Mouse (Mus musculus): ENCODE measurements at regions not wholly inside any gene's neighbourhood (a gene's known extent, or its start where the extent isn't known, plus 50 kb on each side); places are given as distances from the start of the nearest gene placed in this dataset.

GRCm38 (mm10) chr2:178673621-178674020 is 243.3 kb downstream of the Cdh26 start:
- no peaks in the 10 kb centered on the region for H3K9me3 ChIP-seq
- H3K27me3 ChIP-seq (replicated peaks): no peaks in the 10 kb centered on the region
- H3K4me1 ChIP-seq (replicated peaks): peaks cover 11% of the 10 kb centered on the region; the same call in 1 of the 2 replicates
- no peak overlapping the region for H3K9ac ChIP-seq
- no peak overlapping the region for H3K4me3 ChIP-seq (replicated peaks)
- H3K27ac ChIP-seq: no peak overlapping the region
- 59% methylated on average over 4 of the region's 4 CpGs for WGBS
- H3K36me3 ChIP-seq: no peaks in the 10 kb centered on the region
- H3K4me2 ChIP-seq (replicated peaks): no peak overlapping the region
- ATAC-seq: no peak

DNA sequence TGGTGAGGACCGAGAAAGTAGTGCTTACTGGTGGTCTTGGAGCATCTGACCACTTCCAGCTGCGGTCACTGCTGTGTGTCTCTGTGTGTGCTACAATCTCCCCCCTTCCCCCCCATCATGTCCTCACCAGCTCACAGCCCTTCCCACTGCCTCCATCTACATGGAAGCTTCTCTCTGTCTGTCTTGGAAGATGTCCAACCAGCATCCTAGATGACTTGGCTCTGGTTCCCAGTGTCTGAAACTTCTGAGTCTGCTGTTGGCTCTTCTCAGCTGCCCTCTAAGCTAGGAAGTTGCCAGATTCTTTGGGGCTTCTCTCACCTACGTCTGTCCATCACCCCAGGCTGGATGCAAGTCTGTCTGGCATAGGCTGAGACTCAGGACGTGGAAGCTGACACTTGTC is 244.3 kb downstream of the Cdh26 start:
- Histone ChIP-seq H3K9ac (no peak overlapping the region), H3K9me3 (no peaks in the 10 kb centered on the region), H3K27ac (no peak overlapping the region), H3K4me3 (replicated peaks) (no peak overlapping the region), H3K27me3 (replicated peaks) (no peaks in the 10 kb centered on the region), H3K4me2 (replicated peaks) (no peak overlapping the region), H3K36me3 (no peaks in the 10 kb centered on the region), H3K4me1 (replicated peaks) (peaks cover 11% of the 10 kb centered on the region; the same call in 1 of the 2 replicates)
- no peak for ATAC-seq
- 63% methylated on average over 4 of the region's 4 CpGs for WGBS

DNA sequence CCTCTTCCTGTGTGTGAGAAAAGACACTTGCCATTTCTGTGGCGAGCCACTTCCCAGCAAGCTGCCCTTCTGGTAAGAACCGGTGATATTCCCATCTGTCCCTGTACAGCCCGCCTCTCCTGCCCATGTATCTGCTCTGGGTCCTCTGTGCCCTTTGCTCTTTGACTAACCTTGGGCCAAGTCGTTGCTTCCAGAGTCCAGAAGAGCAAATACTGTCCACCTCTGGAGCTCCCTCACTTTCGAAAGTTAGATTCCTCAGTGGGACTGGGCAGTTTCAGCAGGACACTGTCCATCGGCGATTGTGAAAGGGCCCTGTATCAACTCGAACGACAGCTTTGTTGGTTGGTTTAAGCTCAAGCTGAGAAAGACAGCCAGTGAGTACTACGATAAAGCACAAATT is 246.6 kb downstream of the Cdh26 start:
- no peak overlapping the region for H3K4me2 ChIP-seq (replicated peaks)
- H3K4me1 ChIP-seq (replicated peaks): peaks cover 11% of the 10 kb centered on the region; the same call in 1 of the 2 replicates
- H3K27ac ChIP-seq: no peak overlapping the region
- WGBS: 78% methylated on average over 10 of the region's 10 CpGs
- H3K9ac ChIP-seq: no peak overlapping the region
- H3K9me3 ChIP-seq: no peaks in the 10 kb centered on the region
- no peaks in the 10 kb centered on the region for H3K36me3 ChIP-seq
- H3K27me3 ChIP-seq (replicated peaks): no peaks in the 10 kb centered on the region
- ATAC-seq: no peak
- H3K4me3 ChIP-seq (replicated peaks): no peak overlapping the region

- H3K36me3 ChIP-seq: no peaks in the 10 kb centered on the region
- no peaks in the 10 kb centered on the region for H3K9me3 ChIP-seq
- no peak overlapping the region for H3K27ac ChIP-seq
- H3K27me3 ChIP-seq (replicated peaks): no peaks in the 10 kb centered on the region
- WGBS: 67% methylated on average over 3 of the region's 3 CpGs
- ATAC-seq: no peak
- no peak overlapping the region for H3K9ac ChIP-seq
- H3K4me1 ChIP-seq (replicated peaks): peaks cover 7% of the 10 kb centered on the region; the same call in 1 of the 2 replicates
- H3K4me2 ChIP-seq (replicated peaks): no peak overlapping the region
- H3K4me3 ChIP-seq (replicated peaks): no peak overlapping the region
These were observed 250.0 kb downstream of the Cdh26 start for GRCm38 (mm10) chr2:178680368-178680767.

GRCm38 (mm10) chr2:178684026-178684958 is 254.0 kb downstream of the Cdh26 start:
- H3K27me3 ChIP-seq (replicated peaks): no peaks in the 10 kb centered on the region
- peaks cover 14% of the 10 kb centered on the region; the same call in 1 of the 2 replicates for H3K4me1 ChIP-seq (replicated peaks)
- H3K36me3 ChIP-seq: no peaks in the 10 kb centered on the region
- no peak overlapping the region for H3K4me3 ChIP-seq (replicated peaks)
- no peak overlapping the region for H3K4me2 ChIP-seq (replicated peaks)
- WGBS: 52% methylated on average over 9 of the region's 9 CpGs
- ATAC-seq: peak; percentile 16
- H3K27ac ChIP-seq: no peak overlapping the region
- H3K9me3 ChIP-seq: no peaks in the 10 kb centered on the region
- no peak overlapping the region for H3K9ac ChIP-seq

DNA sequence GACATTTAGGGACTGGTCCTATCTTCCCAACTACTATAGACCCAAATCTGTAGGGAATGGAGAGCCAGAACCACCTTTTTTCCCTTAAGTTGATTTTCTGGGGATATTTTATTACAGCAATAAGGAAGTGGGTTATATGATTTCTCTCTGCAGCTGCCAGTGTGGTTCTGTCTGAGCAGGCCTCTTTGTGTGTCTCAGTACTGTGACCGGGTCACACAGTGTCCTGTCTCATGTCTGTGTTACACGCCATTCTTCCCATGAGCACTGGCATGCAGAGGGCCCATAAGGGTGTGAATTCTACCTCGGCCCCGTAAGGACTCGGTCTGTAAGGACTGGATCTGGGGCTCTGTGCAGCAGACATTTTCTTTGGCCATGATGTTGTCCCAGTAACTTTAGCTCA is 254.9 kb downstream of the Cdh26 start:
- Histone ChIP-seq H3K36me3 (no peaks in the 10 kb centered on the region), H3K9ac (no peak overlapping the region), H3K27me3 (replicated peaks) (no peaks in the 10 kb centered on the region), H3K4me3 (replicated peaks) (no peak overlapping the region), H3K4me1 (replicated peaks) (peaks cover 14% of the 10 kb centered on the region; the same call in 1 of the 2 replicates), H3K27ac (no peak overlapping the region), H3K4me2 (replicated peaks) (no peak overlapping the region), H3K9me3 (no peaks in the 10 kb centered on the region)
- 75% methylated on average over 5 of the region's 5 CpGs for WGBS
- peak; percentile 72 for ATAC-seq

DNA sequence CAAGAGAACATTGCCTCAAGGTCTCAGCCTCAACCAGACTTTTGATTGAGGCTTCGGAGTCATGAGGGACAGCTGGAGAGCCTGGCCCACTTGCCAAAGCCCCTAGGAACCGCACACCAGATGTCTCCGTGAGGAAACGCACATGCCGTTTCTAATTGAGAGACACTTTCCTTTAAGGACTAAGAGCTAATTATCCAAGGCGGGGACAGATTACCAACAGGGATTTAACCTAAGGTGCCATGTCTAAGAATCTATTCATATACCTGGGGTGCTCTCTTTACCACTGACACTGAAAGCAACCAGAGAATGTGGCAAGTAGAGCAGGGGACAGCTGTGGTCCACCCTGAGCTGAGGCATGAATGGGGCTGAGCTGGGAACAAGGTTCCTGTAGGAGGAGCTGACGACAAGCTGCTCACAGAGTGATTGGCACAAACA is 255.9 kb downstream of the Cdh26 start:
- Histone ChIP-seq H3K4me1 (replicated peaks) (peaks cover 18% of the 10 kb centered on the region; the same call in 1 of the 2 replicates), H3K9me3 (no peaks in the 10 kb centered on the region), H3K4me2 (replicated peaks) (no peak overlapping the region), H3K27me3 (replicated peaks) (no peaks in the 10 kb centered on the region), H3K4me3 (replicated peaks) (no peak overlapping the region), H3K36me3 (no peaks in the 10 kb centered on the region), H3K27ac (no peak overlapping the region), H3K9ac (no peak overlapping the region)
- WGBS: 71% methylated on average over 7 of the region's 7 CpGs
- no peak for ATAC-seq

- ATAC-seq: no peak
- H3K9ac ChIP-seq: no peak overlapping the region
These were observed 258.3 kb downstream of the Cdh26 start for GRCm38 (mm10) chr2:178688586-178688985.

DNA sequence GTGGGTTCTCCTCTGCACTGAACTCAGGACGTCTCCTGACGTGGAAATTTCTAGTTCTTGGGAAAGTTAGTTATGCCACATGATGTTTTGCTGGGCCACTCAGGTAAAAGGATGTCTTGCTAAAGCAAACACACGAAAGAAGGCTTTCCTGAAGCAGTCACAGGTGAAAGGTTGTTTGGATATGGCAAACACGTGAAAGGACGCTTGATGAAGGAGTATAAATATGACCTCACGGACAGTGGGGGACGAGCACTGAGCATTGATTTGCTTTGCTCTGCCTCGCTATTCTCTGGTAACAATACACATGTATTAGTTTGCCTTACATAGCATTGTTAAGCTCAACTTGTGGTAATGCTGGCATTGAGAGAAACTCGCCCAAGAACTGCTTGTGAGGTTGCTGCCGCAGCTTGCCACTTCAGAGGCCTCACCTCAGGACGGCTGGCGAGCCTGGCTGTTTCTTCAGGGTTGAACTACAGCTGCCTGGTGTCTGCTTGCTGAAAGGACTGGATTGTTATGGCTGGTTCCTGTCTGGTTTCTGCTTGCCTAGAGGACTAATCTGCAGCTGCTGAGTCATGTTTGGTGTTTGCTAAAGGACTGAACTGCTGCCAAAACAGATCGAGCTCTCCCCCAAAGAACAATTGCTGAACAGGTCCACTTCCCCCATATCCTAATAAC is 261.0 kb downstream of the Cdh26 start:
- no peak overlapping the region for H3K27ac ChIP-seq
- no peak overlapping the region for H3K9ac ChIP-seq
- H3K4me3 ChIP-seq (replicated peaks): no peak overlapping the region
- no peak overlapping the region for H3K4me2 ChIP-seq (replicated peaks)
- H3K36me3 ChIP-seq: no peaks in the 10 kb centered on the region
- no peaks in the 10 kb centered on the region for H3K9me3 ChIP-seq
- ATAC-seq: peak; percentile 67
- no peaks in the 10 kb centered on the region for H3K27me3 ChIP-seq (replicated peaks)
- 44% methylated on average over 13 of the region's 13 CpGs for WGBS
- H3K4me1 ChIP-seq (replicated peaks): 0 out of 2 replicates have a peak, but pooled peaks cover 9% of the 10 kb centered on the region

More at GRCm38 (mm10) chr2:178688586-178688985, 258.3 kb downstream of the Cdh26 start:
- H3K27ac ChIP-seq: no peak overlapping the region
- H3K4me2 ChIP-seq (replicated peaks): no peak overlapping the region
- 77% methylated on average over 6 of the region's 6 CpGs for WGBS
- no peaks in the 10 kb centered on the region for H3K36me3 ChIP-seq
- H3K9me3 ChIP-seq: no peaks in the 10 kb centered on the region
- no peak overlapping the region for H3K4me3 ChIP-seq (replicated peaks)
- H3K27me3 ChIP-seq (replicated peaks): no peaks in the 10 kb centered on the region
- peaks cover 20% of the 10 kb centered on the region; the same call in 1 of the 2 replicates for H3K4me1 ChIP-seq (replicated peaks)

DNA sequence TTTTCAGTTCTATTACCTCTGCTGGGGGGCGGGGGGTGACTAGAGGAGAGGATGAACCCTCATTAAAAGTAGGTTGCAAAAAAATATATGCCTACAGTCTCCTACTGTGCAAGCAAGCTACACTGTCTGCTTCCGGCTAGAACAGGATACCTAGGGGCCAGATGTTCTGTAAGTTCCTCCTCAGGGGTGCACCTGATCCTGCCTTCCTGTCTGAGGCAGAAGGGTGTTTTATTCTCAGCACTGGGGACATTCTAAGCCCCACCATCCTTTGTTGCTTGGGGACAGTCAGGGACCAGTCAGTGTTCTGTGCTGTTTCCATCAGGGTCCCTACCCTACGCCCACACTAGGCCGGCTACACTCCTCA is 261.5 kb downstream of the Cdh26 start:
- 78% methylated on average over 4 of the region's 4 CpGs for WGBS
- ATAC-seq: no peak
- no peak overlapping the region for H3K27ac ChIP-seq
- no peaks in the 10 kb centered on the region for H3K36me3 ChIP-seq
- no peaks in the 10 kb centered on the region for H3K9me3 ChIP-seq
- 0 out of 2 replicates have a peak, but pooled peaks cover 9% of the 10 kb centered on the region for H3K4me1 ChIP-seq (replicated peaks)
- no peak overlapping the region for H3K4me3 ChIP-seq (replicated peaks)
- H3K4me2 ChIP-seq (replicated peaks): no peak overlapping the region
- no peak overlapping the region for H3K9ac ChIP-seq
- no peaks in the 10 kb centered on the region for H3K27me3 ChIP-seq (replicated peaks)

- 84% methylated on average over 3 of the region's 3 CpGs for WGBS
- Histone ChIP-seq H3K4me1 (replicated peaks) (0 out of 2 replicates have a peak, but pooled peaks cover 9% of the 10 kb centered on the region), H3K4me2 (replicated peaks) (no peak overlapping the region), H3K27me3 (replicated peaks) (no peaks in the 10 kb centered on the region), H3K9ac (no peak overlapping the region), H3K36me3 (no peaks in the 10 kb centered on the region), H3K4me3 (replicated peaks) (no peak overlapping the region), H3K9me3 (no peaks in the 10 kb centered on the region), H3K27ac (no peak overlapping the region)
- ATAC-seq: no peak
These were observed 261.9 kb downstream of the Cdh26 start for GRCm38 (mm10) chr2:178692231-178692630.

DNA sequence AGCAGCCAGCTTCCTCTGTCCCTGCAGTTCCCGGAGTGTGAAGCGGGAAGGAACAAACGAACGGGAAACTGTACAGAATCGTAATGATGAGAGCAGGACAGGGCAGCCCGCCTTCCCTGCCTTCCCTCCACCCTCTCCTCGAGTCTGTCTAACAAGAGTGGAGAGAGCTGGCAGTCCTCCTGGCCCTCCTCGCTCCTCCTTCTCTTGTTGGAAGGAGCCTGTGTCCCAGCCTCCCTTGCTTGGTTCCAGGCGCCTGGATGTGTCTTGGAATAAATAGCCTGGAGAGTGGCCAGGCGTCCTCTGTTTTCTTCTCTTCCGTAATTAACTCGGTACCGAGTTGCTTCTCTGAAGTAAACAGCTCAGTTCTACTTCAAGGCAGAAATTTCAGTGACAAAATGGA is 268.3 kb downstream of the Cdh26 start:
- H3K27me3 ChIP-seq (replicated peaks): no peaks in the 10 kb centered on the region
- no peak overlapping the region for H3K4me3 ChIP-seq (replicated peaks)
- no peaks in the 10 kb centered on the region for H3K4me1 ChIP-seq (replicated peaks)
- H3K9ac ChIP-seq: no peak overlapping the region
- ATAC-seq: peak; percentile 47; the same call in 1 of the 2 replicates
- H3K4me2 ChIP-seq (replicated peaks): no peak overlapping the region
- no peaks in the 10 kb centered on the region for H3K9me3 ChIP-seq
- 0 out of 2 replicates have a peak overlapping the region, but pooled peaks have one; percentile 4 for H3K27ac ChIP-seq
- H3K36me3 ChIP-seq: no peaks in the 10 kb centered on the region
- WGBS: 47% methylated on average over 13 of the region's 13 CpGs
